Mouse (Mus musculus): ENCODE results near the gene Sh3rf3.

The Sh3rf3 gene

DNA sequence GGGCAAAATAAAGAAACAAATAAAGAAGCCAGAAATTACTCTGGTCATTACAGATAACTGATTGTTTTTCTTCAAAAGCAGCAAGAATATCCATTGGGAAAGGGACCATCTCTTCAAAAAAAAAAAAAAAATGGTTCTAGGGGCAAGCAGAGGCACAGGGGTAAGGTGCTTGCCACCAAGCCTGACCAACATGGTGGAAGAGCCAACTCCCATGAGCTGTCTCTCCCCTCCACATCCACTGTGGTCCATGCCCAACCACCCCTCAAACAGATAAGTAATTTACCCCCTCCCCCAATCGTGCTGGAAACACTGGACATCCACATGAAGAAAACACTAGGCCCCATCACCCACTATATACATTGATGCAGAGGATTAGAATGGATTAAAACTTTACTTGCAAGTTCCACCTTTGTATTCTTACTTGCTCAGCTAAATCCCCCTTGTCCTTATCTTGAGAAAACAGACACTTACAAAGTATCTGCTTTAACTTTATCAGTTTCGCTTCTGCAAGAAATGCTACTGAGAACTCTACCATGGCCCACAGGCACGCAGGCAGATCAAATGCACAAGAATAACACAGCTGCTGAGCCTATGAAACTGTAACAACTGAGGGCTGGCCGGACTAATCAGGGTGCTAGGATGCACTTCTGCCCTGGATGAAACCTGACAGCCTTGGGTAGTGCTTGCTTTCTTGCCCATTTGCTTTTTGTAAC lies 349.2 kb downstream of the Sh3rf3 start:
- no peak for DNase-seq (ENCODE audit: low read depth in 2 of 2, low spot score in 2 of 2)

DNA sequence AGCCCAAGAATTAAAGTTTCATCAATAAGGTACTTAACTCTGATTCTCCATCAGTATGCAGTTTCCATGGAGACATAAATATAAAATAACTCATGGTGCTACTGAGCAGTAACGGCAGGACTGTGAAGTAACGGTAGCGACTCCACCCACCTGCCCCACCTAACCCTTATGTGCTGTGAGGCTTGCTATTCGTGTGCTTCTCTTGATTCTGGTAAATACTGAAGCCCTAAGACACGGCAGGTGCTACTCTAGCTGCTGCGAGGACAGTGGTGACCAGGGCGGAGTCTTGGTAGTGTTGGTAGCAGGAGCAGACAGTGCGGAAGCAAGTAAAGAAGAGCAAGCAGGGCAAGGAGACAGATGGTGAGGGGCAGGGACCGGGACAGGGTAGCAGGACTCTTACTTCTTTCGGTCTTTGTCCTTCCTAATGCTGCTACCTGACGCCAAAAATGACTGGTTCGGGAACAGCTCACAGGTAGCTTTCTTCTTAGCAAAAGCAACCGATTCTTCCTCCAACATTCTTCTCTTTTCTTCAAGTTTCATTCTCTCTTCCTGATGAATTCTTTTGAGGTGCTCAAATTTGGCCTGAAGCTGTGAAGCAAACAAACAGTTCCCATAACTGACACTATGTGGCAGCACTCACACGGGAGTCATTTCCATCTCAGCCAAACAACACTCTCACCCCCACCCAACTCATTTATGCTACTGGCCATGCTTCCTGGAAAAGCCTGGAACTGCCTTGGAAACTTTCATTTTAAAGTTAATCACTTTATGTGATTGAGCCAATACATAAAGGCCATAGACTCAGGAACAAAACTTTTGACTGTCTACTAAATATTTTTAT lies 353.2 kb downstream of the Sh3rf3 start:
- no peak for DNase-seq (ENCODE audit: low read depth in 2 of 2, low spot score in 2 of 2)

DNA sequence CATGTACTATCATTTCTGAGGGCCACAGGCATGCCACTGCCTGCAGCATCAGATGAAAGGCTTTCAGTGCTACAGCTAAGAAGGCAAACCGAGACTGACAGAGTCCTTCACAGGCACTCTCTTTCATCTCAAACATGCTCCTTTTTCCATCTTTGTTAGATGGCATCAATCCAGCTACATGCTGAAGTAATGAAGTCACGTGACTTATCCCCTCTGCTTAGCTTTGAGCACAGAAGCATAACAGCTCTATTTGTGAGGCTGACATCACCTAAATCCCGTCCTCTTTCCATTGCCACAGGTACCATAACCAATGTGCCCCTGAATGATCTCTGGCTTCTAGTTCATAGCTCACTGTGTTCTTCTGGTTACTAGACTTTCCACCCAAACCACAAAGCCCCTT lies 357.9 kb downstream of the Sh3rf3 start:
- no peak for DNase-seq (ENCODE audit: low read depth in 2 of 2, low spot score in 2 of 2)

DNA sequence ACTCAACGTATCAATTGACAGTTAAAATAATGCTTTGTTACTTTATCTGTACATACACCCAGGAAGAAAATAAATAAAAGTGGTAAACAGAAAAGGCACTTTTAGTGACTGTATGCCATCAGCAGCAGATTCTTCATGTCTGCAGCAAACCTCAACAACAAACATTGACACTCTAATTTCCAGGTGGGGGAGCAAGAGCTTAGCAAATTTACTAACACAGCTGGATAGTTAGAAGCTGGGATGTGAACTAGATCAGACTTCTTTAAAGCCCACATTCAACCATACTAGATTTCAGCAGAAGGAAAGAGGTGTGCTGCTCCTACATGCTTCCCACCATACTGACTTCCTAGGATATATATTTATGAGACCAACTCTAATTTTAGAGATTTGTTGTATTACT lies 359.4 kb downstream of the Sh3rf3 start:
- no peak for DNase-seq (ENCODE audit: low read depth in 2 of 2, low spot score in 2 of 2)

DNA sequence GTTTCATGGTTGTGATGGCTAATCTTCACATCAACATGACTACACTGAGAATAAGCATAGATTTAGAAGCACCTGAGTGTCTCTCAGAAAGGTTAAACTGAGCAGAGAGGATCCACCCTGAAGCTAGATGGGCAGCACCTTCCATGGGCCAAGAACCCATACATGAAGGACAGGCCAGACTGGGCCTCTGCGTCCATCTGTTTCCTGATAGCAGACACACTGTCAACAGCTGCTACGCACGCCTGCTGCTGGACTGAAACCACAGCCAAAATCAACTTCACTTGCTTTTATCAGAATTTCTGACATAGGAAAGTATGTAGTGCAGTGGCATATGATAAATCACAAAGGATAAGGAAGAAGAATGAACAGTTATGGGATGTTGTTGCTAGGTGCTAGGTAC lies 366.5 kb downstream of the Sh3rf3 start:
- DNase-seq (ENCODE audit: low read depth in 2 of 2, low spot score in 2 of 2) = no peak

DNA sequence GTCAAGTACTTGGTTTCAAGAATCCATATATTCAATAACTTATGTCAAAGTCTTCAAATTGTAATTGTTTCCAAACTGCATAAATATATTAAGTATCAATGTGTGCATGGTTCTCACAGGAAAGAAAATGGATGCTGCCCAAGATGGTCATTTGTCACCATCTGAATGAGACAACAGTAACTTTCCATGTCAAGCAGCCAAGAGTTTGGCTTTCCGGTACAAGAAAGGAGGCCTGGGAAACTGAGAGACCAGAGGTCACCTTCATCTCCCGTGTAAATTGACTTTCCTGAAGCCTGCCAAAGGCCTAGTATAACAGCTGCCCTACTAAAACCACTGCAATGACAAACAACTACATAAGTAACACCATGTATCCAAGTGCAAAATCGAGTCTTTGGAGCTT lies 369.1 kb downstream of the Sh3rf3 start:
- DNase-seq (ENCODE audit: low read depth in 2 of 2, low spot score in 2 of 2) = no peak
